Mouse (Mus musculus) MEL (cell line): ENCODE measurements at regions not wholly inside any gene's neighbourhood (a gene's known extent, or its start where the extent isn't known, plus 50 kb on each side); places are given as distances from the start of the nearest gene placed in this dataset.

Source experiments
- DNase-seq: peaks from one replicate; pipeline ENCODE4 v3.0.0; 2011; ENCODE audit warnings: low read depth, low spot score
- H3K27ac ChIP-seq: 2 replicates; pipeline ENCODE4 v1.5.1; 2012; ENCODE audit warnings: low read depth, mild to moderate bottlenecking, control low read depth, low read length, moderate library complexity; ENCODE audit not compliant: control insufficient read depth
- H3K27me3 ChIP-seq, 2 experiments: fragments of 150-350 bp in 1 of 2; sonication (generic) in 1 of 2; 2 replicates each; pipeline ENCODE4 v1.6.1; 2012; ENCODE audit warnings: low read length in 2 of 2, mild to moderate bottlenecking in 2 of 2, improper control_type of control experiment in 1 of 2, moderate library complexity in 1 of 2; ENCODE audit not compliant: insufficient read depth in 2 of 2, control insufficient read depth in 1 of 2
- H3K36me3 ChIP-seq, 2 experiments: 2 replicates each; pipeline ENCODE4 v1.6.1; 2012 to 2014; ENCODE audit warnings: low read length in 2 of 2, improper control_type of control experiment in 1 of 2, inconsistent platforms in 1 of 2, mild to moderate bottlenecking in 1 of 2; ENCODE audit not compliant: insufficient read depth in 2 of 2, control insufficient read depth in 1 of 2
- H3K4me1 ChIP-seq, 2 experiments: fragments of 150-350 bp in 1 of 2; sonication (generic) in 1 of 2; 2 replicates each; pipeline ENCODE4 v1.6.1; 2012; ENCODE audit warnings: low read length in 2 of 2, improper control_type of control experiment in 1 of 2, mild to moderate bottlenecking in 1 of 2; ENCODE audit not compliant: insufficient read depth in 2 of 2, control insufficient read depth in 1 of 2
- H3K4me3 ChIP-seq, 2 experiments: fragments of 150-350 bp in 1 of 2; sonication (generic) in 1 of 2; 2 replicates each; pipeline ENCODE4 v1.5.1; 2012; ENCODE audit warnings: low read depth in 2 of 2, low read length in 2 of 2, mild to moderate bottlenecking in 2 of 2, moderate library complexity in 2 of 2, control low read depth in 1 of 2, improper control_type of control experiment in 1 of 2; ENCODE audit not compliant: control insufficient read depth in 1 of 2, insufficient read depth in 1 of 2
- H3K79me2 ChIP-seq: 2 replicates; pipeline ENCODE4 v1.6.1; 2012; ENCODE audit warnings: mild to moderate bottlenecking, low read length, moderate library complexity; ENCODE audit not compliant: control insufficient read depth, poor library complexity, insufficient read depth
- H3K9ac ChIP-seq: 2 replicates; pipeline ENCODE4 v1.6.1; 2012; ENCODE audit warnings: low read depth, mild to moderate bottlenecking, control low read depth, low read length, moderate library complexity; ENCODE audit not compliant: control insufficient read depth, poor library complexity, severe bottlenecking
- H3K9me3 ChIP-seq: fragments of 150-350 bp; sonication (generic); replicated peaks from 2 replicates; pipeline ENCODE4 v1.6.1; 2012; ENCODE audit warnings: mild to moderate bottlenecking, low read length, improper control_type of control experiment, moderate library complexity; ENCODE audit not compliant: insufficient read depth
- CHD1 ChIP-seq: IDR thresholded peaks from 2 replicates; pipeline ENCODE4 v1.6.1; 2012; ENCODE audit warnings: low read depth, mild to moderate bottlenecking, inconsistent platforms, low read length, improper control_type of control experiment
- ELF1 ChIP-seq: IDR thresholded peaks from 2 replicates; pipeline ENCODE4 v1.6.1; 2014; ENCODE audit warnings: low read depth, mild to moderate bottlenecking, inconsistent platforms, low read length, improper control_type of control experiment, moderate library complexity
- EP300 ChIP-seq, 2 experiments: IDR thresholded peaks; 2 replicates each; pipeline ENCODE4 v1.6.1; 2011; ENCODE audit warnings: improper control_type of control experiment in 2 of 2, low read length in 2 of 2, low read depth in 1 of 2, mild to moderate bottlenecking in 1 of 2
- GABPA ChIP-seq: IDR thresholded peaks from 2 replicates; pipeline ENCODE4 v1.6.1; 2012; ENCODE audit warnings: low read depth, mild to moderate bottlenecking, inconsistent platforms, low read length, improper control_type of control experiment, moderate library complexity
- GATA1 ChIP-seq: IDR thresholded peaks from 2 replicates; pipeline ENCODE4 v1.6.1; 2011; ENCODE audit warnings: low read depth, low read length, improper control_type of control experiment
- JUND ChIP-seq: IDR thresholded peaks from 2 replicates; pipeline ENCODE4 v1.6.1; 2011; ENCODE audit warnings: low read depth, mild to moderate bottlenecking, improper control_type of control experiment, low read length
- KAT2A ChIP-seq: conservative IDR thresholded peaks from 2 replicates; pipeline ENCODE4 v1.6.1; 2012; ENCODE audit warnings: low read depth, low read length, improper control_type of control experiment, inconsistent platforms
- MAZ ChIP-seq: IDR thresholded peaks from 2 replicates; pipeline ENCODE4 v1.6.1; 2012; ENCODE audit warnings: low read depth, mild to moderate bottlenecking, inconsistent platforms, low read length, improper control_type of control experiment
- MEF2A ChIP-seq: IDR thresholded peaks from 2 replicates; pipeline ENCODE4 v1.6.1; 2014; ENCODE audit warnings: low read depth, mild to moderate bottlenecking, inconsistent platforms, low read length, improper control_type of control experiment; ENCODE audit not compliant: poor library complexity, insufficient replicate concordance, severe bottlenecking; ENCODE audit errors: extremely low read depth
- MXI1 ChIP-seq: IDR thresholded peaks from 2 replicates; pipeline ENCODE4 v1.6.1; 2011; ENCODE audit warnings: mild to moderate bottlenecking, low read depth, low read length, improper control_type of control experiment
- MYC ChIP-seq: IDR thresholded peaks from 2 replicates; pipeline ENCODE4 v1.6.1; 2011; ENCODE audit warnings: low read depth, mild to moderate bottlenecking, low read length, improper control_type of control experiment, moderate library complexity
- NRF1 ChIP-seq: IDR thresholded peaks from 2 replicates; pipeline ENCODE4 v1.6.1; 2014; ENCODE audit warnings: low read depth, mild to moderate bottlenecking, inconsistent platforms, low read length, improper control_type of control experiment, moderate library complexity; ENCODE audit not compliant: poor library complexity, insufficient read depth, severe bottlenecking
- POLR2A ChIP-seq, 2 experiments: IDR thresholded peaks; 2 replicates each; pipeline ENCODE4 v1.6.1; 2011 to 2012; ENCODE audit warnings: low read length in 2 of 2, mild to moderate bottlenecking in 2 of 2, control low read depth in 1 of 2, improper control_type of control experiment in 1 of 2, low read depth in 1 of 2, moderate library complexity in 1 of 2; ENCODE audit not compliant: control insufficient read depth in 1 of 2, insufficient read depth in 1 of 2, poor library complexity in 1 of 2
- POLR2AphosphoS2 ChIP-seq: IDR thresholded peaks from 2 replicates; pipeline ENCODE4 v1.6.1; 2011; ENCODE audit warnings: low read length, improper control_type of control experiment
- RAD21 ChIP-seq: IDR thresholded peaks from 2 replicates; pipeline ENCODE4 v1.6.1; 2011; ENCODE audit warnings: mild to moderate bottlenecking, low read depth, low read length, improper control_type of control experiment
- SIN3A ChIP-seq: IDR thresholded peaks from 2 replicates; pipeline ENCODE4 v1.6.1; 2012; ENCODE audit warnings: low read length, improper control_type of control experiment, inconsistent platforms
- SMC3 ChIP-seq: IDR thresholded peaks from 2 replicates; pipeline ENCODE4 v1.6.1; 2011; ENCODE audit warnings: low read depth, low read length, improper control_type of control experiment
- TCF12 ChIP-seq: IDR thresholded peaks from 2 replicates; pipeline ENCODE4 v1.6.1; 2014; ENCODE audit warnings: low read depth, mild to moderate bottlenecking, inconsistent platforms, low read length, improper control_type of control experiment, moderate library complexity
- USF2 ChIP-seq, 2 experiments: IDR thresholded peaks; 2 replicates each; pipeline ENCODE4 v1.6.1; 2011 to 2012; ENCODE audit warnings: improper control_type of control experiment in 2 of 2, low read length in 2 of 2, borderline replicate concordance in 1 of 2, inconsistent platforms in 1 of 2, low read depth in 1 of 2, mild to moderate bottlenecking in 1 of 2; ENCODE audit not compliant: insufficient read depth in 1 of 2

- no peak for DNase-seq
- Histone ChIP-seq H3K27me3 (peaks cover 0 to 1% of the 10 kb centered on the region in 2 experiments; a peak in 1 of 4 replicates), H3K36me3 (no peaks in the 10 kb centered on the region), H3K9ac (no peak overlapping the region), H3K9me3 (no peaks in the 10 kb centered on the region), H3K4me1 (no peaks in the 10 kb centered on the region), H3K79me2 (no peaks in the 10 kb centered on the region), H3K4me3 (no peak overlapping the region), H3K27ac (no peak overlapping the region)
- TF ChIP-seq EP300 (IDR thresholded peaks at IDR 0.05; ENCODE audit: low read depth in 1 of 2, low read length in 2 of 2) (no peak), GABPA (no peak), SIN3A (no peak), MAZ (no peak), JUND (no peak), ELF1 (no peak), MYC (no peak), USF2 (IDR thresholded peaks at IDR 0.05; ENCODE audit: borderline replicate concordance in 1 of 2, insufficient read depth in 1 of 2, low read depth in 1 of 2, low read length in 2 of 2) (no peak), RAD21 (no peak), MEF2A (no peak), TCF12 (no peak), KAT2A (no peak), POLR2A (IDR thresholded peaks at IDR 0.05; ENCODE audit: control insufficient read depth in 1 of 2, insufficient read depth in 1 of 2, low read depth in 1 of 2, low read length in 2 of 2, poor library complexity in 1 of 2) (no peak), CHD1 (no peak), GATA1 (no peak), SMC3 (no peak), NRF1 (no peak), POLR2AphosphoS2 (no peak)
- TF ChIP-seq, all 39 proteins: peak for 0
Observed at GRCm38 (mm10) chr9:23068101-23068791, 154.6 kb upstream of the Bmper start.

GRCm38 (mm10) chr9:23069161-23069560 lies 153.7 kb upstream of the Bmper start:
- Histone ChIP-seq H3K9ac (no peak overlapping the region), H3K9me3 (no peaks in the 10 kb centered on the region), H3K4me1 (no peaks in the 10 kb centered on the region), H3K36me3 (no peaks in the 10 kb centered on the region)
- no peak for DNase-seq
- TF ChIP-seq MXI1, result no peak
- TF ChIP-seq, all 39 proteins: peak for 0
- H3K4me3 ChIP-seq, result no peak overlapping the region
- H3K27me3 ChIP-seq, result peaks cover 0 to 1% of the 10 kb centered on the region in 2 experiments; a peak in 1 of 4 replicates
- H3K27ac ChIP-seq, result no peak overlapping the region
- H3K79me2 ChIP-seq, result no peaks in the 10 kb centered on the region
